Mouse (Mus musculus): ENCODE measurements at regions not wholly inside any gene's neighbourhood (a gene's known extent, or its start where the extent isn't known, plus 50 kb on each side); places are given as distances from the start of the nearest gene placed in this dataset.

- TF ChIP-seq CTCF (IDR thresholded peaks at IDR 0.05; ENCODE audit: insufficient read depth, low read length) (no peak), POLR2A (IDR thresholded peaks at IDR 0.05; ENCODE audit: borderline replicate concordance, extremely low read depth, low read depth, low read length) (no peak)
Measured at GRCm38 (mm10) chr1:185617691-185618090, 163.0 kb downstream of the Slc30a10 start.
